Mouse (Mus musculus): ENCODE measurements around the gene Svs4. TPM values are rescaled to one million over a fixed set of nuclear protein-coding genes. Genes with fewer than 3 reads are reported as not detected.
"Not testable (repeated sequence)": the region's sequence is repeated elsewhere in the genome, so short reads cannot be mapped to it uniquely, and the experiment has no call there.

The Svs4 gene
- polyA plus RNA-seq (2015; fragmentation: Nextera tagmentation; extraction: Ambion mirVana), result not detected in 2 replicates

DNA sequence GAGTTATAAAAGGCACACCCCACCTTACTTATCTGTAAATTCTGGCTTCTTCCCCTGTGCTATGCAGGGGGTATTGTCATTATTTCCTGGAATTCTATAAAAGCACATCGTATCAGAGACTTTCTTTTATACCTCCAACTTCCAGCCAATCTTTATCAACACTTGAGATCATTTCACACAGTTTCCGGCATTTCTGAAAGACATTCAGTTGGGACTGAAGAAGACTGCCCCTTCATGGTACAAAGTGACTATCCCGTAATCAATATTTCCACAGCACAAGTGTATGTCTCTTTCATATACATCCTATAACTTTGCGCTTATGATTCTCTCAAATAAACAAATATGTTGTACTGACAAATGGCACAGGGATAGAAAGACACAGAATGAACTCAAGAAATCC is at the start of gene Svs4:
Svs4 (minus strand) TSS at position 101 of the 400 bp plus-strand sequence.
- WGBS, result 84% methylated on average over 4 of the region's 4 CpGs
- no peak within 1 kb of the TSS for H3K4me2 ChIP-seq (replicated peaks; ENCODE audit: low read depth, low read length)
- H3K27me3 ChIP-seq (replicated peaks; ENCODE audit: insufficient read depth, low read length), result no peaks in the 10 kb centered on the region
- no peaks in the 10 kb centered on the region for H3K4me1 ChIP-seq (ENCODE audit: insufficient read depth, low read depth, low read length)
- no peak within 1 kb of the TSS for H3K9ac ChIP-seq (replicated peaks; ENCODE audit: low read depth)
- TF ChIP-seq CTCF (IDR thresholded peaks at IDR 0.05) (no peak), EP300 (IDR thresholded peaks at IDR 0.05) (no peak)
- H3K4me3 ChIP-seq (ENCODE audit: low read depth, low read length), result no peak within 1 kb of the TSS
- H3K27ac ChIP-seq (ENCODE audit: low read length), result no peak within 1 kb of the TSS
- H3K36me3 ChIP-seq (ENCODE audit: insufficient read depth, low read length), result no peaks in the 10 kb centered on the region
- DNase-seq (ENCODE audit: low spot score) (no peak), ATAC-seq (no peak)
- no peaks in the 10 kb centered on the region for H3K9me3 ChIP-seq (ENCODE audit: low read length)

DNA sequence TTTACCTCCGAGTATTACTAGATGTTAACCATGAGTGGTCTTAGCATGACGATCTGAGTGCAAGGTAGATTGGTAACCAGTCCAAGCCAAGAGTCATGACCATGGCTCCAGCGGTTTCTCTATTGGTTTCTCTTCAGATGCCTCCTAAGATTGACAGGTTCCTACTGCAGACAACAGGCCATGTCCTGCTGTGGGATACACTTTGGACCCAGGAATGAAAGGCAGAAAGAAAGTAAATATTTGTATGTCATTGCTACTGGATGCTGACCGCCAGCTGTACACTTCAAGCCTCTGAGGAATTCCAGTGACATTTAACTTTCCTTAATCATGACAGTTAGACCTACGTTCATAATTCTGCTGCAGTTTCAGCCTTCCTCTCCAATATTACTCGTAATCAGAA is 42.7 kb upstream of the Svs4 start:
- Histone ChIP-seq H3K9ac (replicated peaks; ENCODE audit: low read depth) (no peak overlapping the region), H3K27ac (ENCODE audit: low read length) (no peak overlapping the region), H3K36me3 (ENCODE audit: insufficient read depth, low read length) (no peaks in the 10 kb centered on the region), H3K9me3 (ENCODE audit: low read length) (no peaks in the 10 kb centered on the region), H3K4me3 (ENCODE audit: low read depth, low read length) (no peak overlapping the region), H3K27me3 (replicated peaks; ENCODE audit: insufficient read depth, low read length) (no peaks in the 10 kb centered on the region), H3K4me1 (ENCODE audit: insufficient read depth, low read depth, low read length) (no peaks in the 10 kb centered on the region), H3K4me2 (replicated peaks; ENCODE audit: low read depth, low read length) (no peak overlapping the region)
- ATAC-seq (no peak), DNase-seq (ENCODE audit: low spot score) (no peak)
- WGBS, result 72% methylated on average over 6 of the region's 6 CpGs
- TF ChIP-seq EP300 (IDR thresholded peaks at IDR 0.05) (no peak), CTCF (IDR thresholded peaks at IDR 0.05) (no peak)

GRCm38 (mm10) chr2:164316451-164316850 is 38.2 kb upstream of the Svs4 start, which contains the start of gene Svs6:
Svs6 (plus strand) TSS chr2:164316751.
- DNase-seq (ENCODE audit: low spot score); ATAC-seq: not testable (repeated sequence)

GRCm38 (mm10) chr2:164315460-164315859 is 37.2 kb upstream of the Svs4 start:
- not testable (repeated sequence) for H3K4me2 ChIP-seq (replicated peaks; ENCODE audit: low read depth, low read length); H3K9me3 ChIP-seq (ENCODE audit: low read length); H3K36me3 ChIP-seq (ENCODE audit: insufficient read depth, low read length); H3K9ac ChIP-seq (replicated peaks; ENCODE audit: low read depth); H3K27ac ChIP-seq (ENCODE audit: low read length); H3K4me1 ChIP-seq (ENCODE audit: insufficient read depth, low read depth, low read length); DNase-seq (ENCODE audit: low spot score); ATAC-seq; H3K27me3 ChIP-seq (replicated peaks; ENCODE audit: insufficient read depth, low read length); H3K4me3 ChIP-seq (ENCODE audit: low read depth, low read length)

More at GRCm38 (mm10) chr2:164316451-164316850, 38.2 kb upstream of the Svs4 start, which contains the start of gene Svs6:
- H3K36me3 ChIP-seq (ENCODE audit: insufficient read depth, low read length); H3K9ac ChIP-seq (replicated peaks; ENCODE audit: low read depth); H3K27me3 ChIP-seq (replicated peaks; ENCODE audit: insufficient read depth, low read length); H3K9me3 ChIP-seq (ENCODE audit: low read length); H3K4me2 ChIP-seq (replicated peaks; ENCODE audit: low read depth, low read length); H3K27ac ChIP-seq (ENCODE audit: low read length); H3K4me1 ChIP-seq (ENCODE audit: insufficient read depth, low read depth, low read length); H3K4me3 ChIP-seq (ENCODE audit: low read depth, low read length): not testable (repeated sequence)
- WGBS, result 58% methylated on average over 1 of the region's 1 CpGs

DNA sequence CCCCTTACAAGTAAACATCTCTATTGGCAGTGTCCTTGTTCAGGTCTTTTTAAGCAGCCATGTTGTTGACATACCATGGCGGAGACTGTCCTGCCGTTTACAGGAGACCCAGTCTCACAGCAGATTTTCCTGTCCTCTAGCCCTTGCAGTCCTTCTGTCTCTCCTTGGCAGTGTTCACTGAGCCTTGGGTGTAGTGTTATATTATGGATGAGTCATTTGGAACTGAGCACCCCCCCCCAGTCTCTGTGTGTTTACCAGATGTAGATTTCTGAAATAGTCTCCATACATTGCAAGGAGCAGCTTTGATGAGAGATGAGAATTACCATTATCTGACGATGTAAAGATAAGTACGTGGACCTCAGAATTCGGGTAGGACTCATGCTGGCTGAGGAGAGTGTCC is 34.3 kb upstream of the Svs4 start:
- DNase-seq (ENCODE audit: low spot score) (no peak), ATAC-seq (no peak)
- Histone ChIP-seq H3K4me3 (ENCODE audit: low read depth, low read length) (no peak overlapping the region), H3K9me3 (ENCODE audit: low read length) (no peaks in the 10 kb centered on the region), H3K27me3 (replicated peaks; ENCODE audit: insufficient read depth, low read length) (no peaks in the 10 kb centered on the region), H3K36me3 (ENCODE audit: insufficient read depth, low read length) (no peaks in the 10 kb centered on the region), H3K9ac (replicated peaks; ENCODE audit: low read depth) (no peak overlapping the region), H3K4me1 (ENCODE audit: insufficient read depth, low read depth, low read length) (no peaks in the 10 kb centered on the region), H3K4me2 (replicated peaks; ENCODE audit: low read depth, low read length) (no peak overlapping the region), H3K27ac (ENCODE audit: low read length) (no peak overlapping the region)
- TF ChIP-seq EP300 (IDR thresholded peaks at IDR 0.05) (no peak), CTCF (IDR thresholded peaks at IDR 0.05) (no peak)
- 83% methylated on average over 5 of the region's 5 CpGs for WGBS

- not testable (repeated sequence) for ATAC-seq; H3K27ac ChIP-seq (ENCODE audit: low read length); H3K4me3 ChIP-seq (ENCODE audit: low read depth, low read length); H3K27me3 ChIP-seq (replicated peaks; ENCODE audit: insufficient read depth, low read length); H3K9me3 ChIP-seq (ENCODE audit: low read length); H3K9ac ChIP-seq (replicated peaks; ENCODE audit: low read depth); H3K4me1 ChIP-seq (ENCODE audit: insufficient read depth, low read depth, low read length); H3K4me2 ChIP-seq (replicated peaks; ENCODE audit: low read depth, low read length); DNase-seq (ENCODE audit: low spot score); H3K36me3 ChIP-seq (ENCODE audit: insufficient read depth, low read length)
- 74% methylated on average over 1 of the region's 1 CpGs for WGBS
These were observed 10.7 kb upstream of the Svs4 start, which contains the start of gene Svs3a for GRCm38 (mm10) chr2:164288968-164289367. Svs3a (plus strand) TSS chr2:164289268.

DNA sequence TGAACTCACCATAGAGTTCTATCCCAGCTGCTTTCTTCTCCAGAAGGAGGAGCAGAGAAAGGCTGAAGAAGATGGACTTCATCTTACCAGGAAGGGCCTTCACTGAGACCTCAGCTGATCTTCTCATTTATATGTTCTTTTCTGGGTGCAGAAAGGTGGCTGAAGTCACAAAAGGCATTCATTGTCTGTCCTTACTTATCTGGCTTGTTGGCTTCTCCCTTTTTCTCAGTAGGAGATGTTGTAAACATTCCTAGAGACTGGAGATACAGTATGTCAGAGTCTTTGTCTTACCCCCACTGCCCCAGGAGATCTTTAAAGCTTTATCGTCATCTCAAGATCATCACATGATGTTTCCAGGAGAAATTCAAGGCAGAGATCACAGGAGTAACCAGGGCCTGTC is 21.7 kb downstream of the Svs4 start, which contains the start of gene Svs3b:
Svs3b (minus strand) TSS at position 101 of the 400 bp plus-strand sequence.
- WGBS, result 60% methylated on average over 1 of the region's 1 CpGs
- not testable (repeated sequence) for H3K4me3 ChIP-seq (ENCODE audit: low read depth, low read length); H3K4me1 ChIP-seq (ENCODE audit: insufficient read depth, low read depth, low read length); H3K9me3 ChIP-seq (ENCODE audit: low read length); DNase-seq (ENCODE audit: low spot score); H3K36me3 ChIP-seq (ENCODE audit: insufficient read depth, low read length); H3K27me3 ChIP-seq (replicated peaks; ENCODE audit: insufficient read depth, low read length); H3K9ac ChIP-seq (replicated peaks; ENCODE audit: low read depth); H3K4me2 ChIP-seq (replicated peaks; ENCODE audit: low read depth, low read length); H3K27ac ChIP-seq (ENCODE audit: low read length); ATAC-seq
